Mouse (Mus musculus) hindbrain, embryonic 12.5 days (tissue): ENCODE data around the gene Igfbp2. TPM values are rescaled to one million over a fixed set of nuclear protein-coding genes. Genes with fewer than 3 reads are reported as not detected.

Experiments used
- ATAC-seq: fragments of 200-750 bp; cut with Nextera tagmentation; 2 replicates; pipeline ENCODE4 v1.8.0; 2017; ENCODE audit warnings: moderate TSS enrichment; ENCODE audit not compliant: low FRiP score
- H3K27ac ChIP-seq: fragments of 300-500 bp; sonication (generic); 2 replicates; pipeline ENCODE4 v1.5.1; 2016; ENCODE audit warnings: mild to moderate bottlenecking
- H3K27me3 ChIP-seq: fragments of 300-500 bp; sonication (generic); 2 replicates; pipeline ENCODE4 v1.6.1; 2016; ENCODE audit warnings: mild to moderate bottlenecking
- H3K36me3 ChIP-seq: fragments of 300-500 bp; sonication (generic); 2 replicates; pipeline ENCODE4 v1.6.1; 2016; ENCODE audit warnings: mild to moderate bottlenecking
- H3K4me1 ChIP-seq: fragments of 300-500 bp; sonication (generic); 2 replicates; pipeline ENCODE4 v1.6.1; 2016
- H3K4me2 ChIP-seq: fragments of 300-500 bp; sonication (generic); replicated peaks from 2 replicates; pipeline ENCODE4 v1.6.1; 2016; ENCODE audit warnings: mild to moderate bottlenecking
- H3K4me3 ChIP-seq: fragments of 300-500 bp; sonication (generic); 2 replicates; pipeline ENCODE4 v1.5.1; 2016; ENCODE audit warnings: mild to moderate bottlenecking
- H3K9ac ChIP-seq: fragments of 300-500 bp; sonication (generic); 2 replicates; pipeline ENCODE4 v1.6.1; 2016; ENCODE audit warnings: mild to moderate bottlenecking, moderate library complexity
- H3K9me3 ChIP-seq: fragments of 300-500 bp; sonication (generic); replicated peaks from 2 replicates; pipeline ENCODE4 v1.6.1; 2016; ENCODE audit warnings: mild to moderate bottlenecking
- WGBS: fragments of 180-500 bp; shearing (Covaris S2); methylation state at CpG from one replicate; pipeline ENCODE4 v1.1.7; 2016; 5-methylcytosine and 5-hydroxymethylcytosine counted together
- polyA plus RNA-seq: library from polyadenylated mRNA; unstranded; fragments of >200 nt; fragmentation: Nextera tagmentation; extraction: Ambion mirVana; gene quantifications from 2 replicates; pipeline ENCODE4 v1.2.1, GENCODE M21; 2016

Gene Igfbp2
- polyA plus RNA-seq, 1 experiment from 2014 or later, result 548 TPM

GRCm38 (mm10) chr1:72877892-72878291 lies 53.6 kb downstream of the Igfbp2 start:
- no peak overlapping the region for H3K27ac ChIP-seq
- H3K4me3 ChIP-seq, result no peak overlapping the region
- no peak for ATAC-seq
- WGBS, result 3% methylated on average over 3 of the region's 3 CpGs
- H3K36me3 ChIP-seq, result no peaks in the 10 kb centered on the region
- peak overlapping the region; percentile 36 for H3K4me2 ChIP-seq
- no peaks in the 10 kb centered on the region for H3K9me3 ChIP-seq
- H3K27me3 ChIP-seq, result peaks cover 31% of the 10 kb centered on the region
- peaks cover 29% of the 10 kb centered on the region for H3K4me1 ChIP-seq
- no peak overlapping the region for H3K9ac ChIP-seq

GRCm38 (mm10) chr1:72878473-72879318 lies 54.4 kb downstream of the Igfbp2 start:
- Histone ChIP-seq H3K4me1 (peaks cover 22% of the 10 kb centered on the region), H3K9ac (no peak overlapping the region), H3K9me3 (no peaks in the 10 kb centered on the region), H3K27ac (no peak overlapping the region; the same call in 1 of the 2 replicates), H3K4me3 (no peak overlapping the region), H3K27me3 (peaks cover 27% of the 10 kb centered on the region), H3K4me2 (peak overlapping the region; percentile 36; the same call in 1 of the 2 replicates), H3K36me3 (no peaks in the 10 kb centered on the region)
- no peak for ATAC-seq
- 66% methylated on average over 25 of the region's 25 CpGs for WGBS

GRCm38 (mm10) chr1:72879319-72879634 lies 55.0 kb downstream of the Igfbp2 start:
- peaks cover 17% of the 10 kb centered on the region for H3K4me1 ChIP-seq
- no peak overlapping the region for H3K9ac ChIP-seq
- no peaks in the 10 kb centered on the region for H3K9me3 ChIP-seq
- H3K4me3 ChIP-seq, result no peak overlapping the region
- no peaks in the 10 kb centered on the region for H3K36me3 ChIP-seq
- H3K27me3 ChIP-seq, result peaks cover 24% of the 10 kb centered on the region
- WGBS, result 55% methylated on average over 4 of the region's 4 CpGs
- no peak overlapping the region for H3K4me2 ChIP-seq
- no peak for ATAC-seq
- no peak overlapping the region for H3K27ac ChIP-seq

GRCm38 (mm10) chr1:72885111-72885818 lies 61.0 kb downstream of the Igfbp2 start:
- no peak for ATAC-seq
- Histone ChIP-seq H3K36me3 (no peaks in the 10 kb centered on the region), H3K4me1 (no peaks in the 10 kb centered on the region), H3K4me3 (no peak overlapping the region), H3K9me3 (no peaks in the 10 kb centered on the region), H3K4me2 (no peak overlapping the region), H3K27ac (no peak overlapping the region), H3K9ac (no peak overlapping the region), H3K27me3 (no peaks in the 10 kb centered on the region)
- WGBS, result 87% methylated on average over 11 of the region's 11 CpGs

- no peak overlapping the region for H3K9ac ChIP-seq
- ATAC-seq, result no peak
- H3K36me3 ChIP-seq, result no peaks in the 10 kb centered on the region
- H3K4me1 ChIP-seq, result no peaks in the 10 kb centered on the region
- no peaks in the 10 kb centered on the region for H3K27me3 ChIP-seq
- H3K9me3 ChIP-seq, result no peaks in the 10 kb centered on the region
- 86% methylated on average over 7 of the region's 7 CpGs for WGBS
- H3K4me2 ChIP-seq, result no peak overlapping the region
- no peak overlapping the region for H3K27ac ChIP-seq
- no peak overlapping the region for H3K4me3 ChIP-seq
Observed at GRCm38 (mm10) chr1:72885819-72886169, 61.5 kb downstream of the Igfbp2 start.

GRCm38 (mm10) chr1:72887910-72888309 lies 63.6 kb downstream of the Igfbp2 start:
- H3K27ac ChIP-seq, result no peak overlapping the region
- 62% methylated on average over 1 of the region's 1 CpGs for WGBS
- no peak overlapping the region for H3K9ac ChIP-seq
- no peak overlapping the region for H3K4me3 ChIP-seq
- H3K27me3 ChIP-seq, result no peaks in the 10 kb centered on the region
- H3K9me3 ChIP-seq, result no peaks in the 10 kb centered on the region
- H3K4me2 ChIP-seq, result no peak overlapping the region
- H3K36me3 ChIP-seq, result no peaks in the 10 kb centered on the region
- no peaks in the 10 kb centered on the region for H3K4me1 ChIP-seq
- ATAC-seq, result no peak

- no peak overlapping the region for H3K4me3 ChIP-seq
- 73% methylated on average over 2 of the region's 2 CpGs for WGBS
- H3K4me2 ChIP-seq, result no peak overlapping the region
- no peaks in the 10 kb centered on the region for H3K4me1 ChIP-seq
- no peak overlapping the region for H3K9ac ChIP-seq
- H3K9me3 ChIP-seq, result no peaks in the 10 kb centered on the region
- no peaks in the 10 kb centered on the region for H3K27me3 ChIP-seq
- no peak overlapping the region for H3K27ac ChIP-seq
- no peaks in the 10 kb centered on the region for H3K36me3 ChIP-seq
- no peak for ATAC-seq
Observed at GRCm38 (mm10) chr1:72895821-72896220, 71.5 kb downstream of the Igfbp2 start.

Other genes with a start within 250 kb of the Igfbp2 start
- 31.2 and 34.5 TPM in 2 replicates for gene Smarcal1, start 241.3 kb upstream of the Igfbp2 start, polyA plus RNA-seq
- gene Ankar, start 123.9 kb upstream of the Igfbp2 start, polyA plus RNA-seq, result not detected in 2 replicates
- gene Rpl37a, start 113.2 kb upstream of the Igfbp2 start, polyA plus RNA-seq, result 1,194 and 1,379 TPM in 2 replicates
- 69.6 and 99.7 TPM in 2 replicates for gene Igfbp5, start 50.4 kb downstream of the Igfbp2 start, polyA plus RNA-seq
- gene Tnp1, start 191.4 kb downstream of the Igfbp2 start, polyA plus RNA-seq, result not detected in 2 replicates